Mouse (Mus musculus): ENCODE results near the gene Gm17078. TPM values are rescaled to one million over a fixed set of nuclear protein-coding genes. Genes with fewer than 3 reads are reported as not detected.
"Not testable (repeated sequence)": the region's sequence is repeated elsewhere in the genome, so short reads cannot be mapped to it uniquely, and the experiment has no call there.

Gm17078 gene
- polyA plus RNA-seq (2012; rRNA removed) = not detected in 2 replicates

DNA sequence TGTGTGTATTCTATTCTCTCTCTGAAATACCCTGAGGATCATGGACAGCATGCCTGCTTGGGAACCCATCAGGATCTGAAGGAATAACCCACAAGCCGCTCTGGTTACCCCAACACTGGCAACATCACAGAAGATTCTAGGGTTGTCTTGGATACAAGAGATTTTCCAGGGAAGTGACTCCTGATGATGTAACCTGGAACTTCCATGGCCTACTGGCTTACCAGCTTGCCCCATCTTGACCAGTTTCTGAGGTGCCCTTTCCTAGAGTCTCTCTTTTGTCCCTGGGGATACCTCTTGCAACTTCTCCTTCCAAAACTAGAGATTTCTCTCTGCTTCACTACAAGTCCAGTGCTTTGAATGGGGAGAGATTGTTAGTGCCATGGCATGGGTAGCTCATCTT, at the start of gene Gm17078:
Gene Gm17078, minus strand, starts transcription at position 101 of the 400 bp plus-strand sequence.
- no peak for DNase-seq (ENCODE audit: low read depth, low spot score)
- 76% methylated on average over 1 of the region's 1 CpGs for WGBS

DNA sequence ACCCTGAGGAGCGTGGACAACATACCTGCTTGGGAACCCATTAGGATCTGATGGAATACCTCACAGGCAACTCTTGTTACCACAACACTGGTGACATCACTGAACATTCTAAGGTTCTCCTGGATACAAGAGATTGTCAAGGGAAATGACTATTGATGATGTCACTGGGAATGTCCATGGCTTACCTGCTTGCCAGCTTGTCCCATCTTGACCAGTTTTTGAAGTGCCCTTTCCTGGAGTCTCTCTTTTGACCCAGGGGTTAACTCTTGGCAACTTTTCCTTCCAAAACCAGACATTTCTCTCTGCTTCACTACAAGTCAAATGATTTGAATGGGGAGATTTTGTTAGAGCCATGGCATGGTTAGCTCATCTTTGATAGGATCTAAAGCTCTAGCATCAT, 24.5 kb upstream of the Gm17078 start, which contains the start of gene Gm4181:
Gene Gm4181, minus strand, starts transcription at position 101 of the 400 bp plus-strand sequence.
- WGBS = 63% methylated on average over 1 of the region's 1 CpGs
- DNase-seq (ENCODE audit: low read depth, low spot score) = not testable (repeated sequence)

DNA sequence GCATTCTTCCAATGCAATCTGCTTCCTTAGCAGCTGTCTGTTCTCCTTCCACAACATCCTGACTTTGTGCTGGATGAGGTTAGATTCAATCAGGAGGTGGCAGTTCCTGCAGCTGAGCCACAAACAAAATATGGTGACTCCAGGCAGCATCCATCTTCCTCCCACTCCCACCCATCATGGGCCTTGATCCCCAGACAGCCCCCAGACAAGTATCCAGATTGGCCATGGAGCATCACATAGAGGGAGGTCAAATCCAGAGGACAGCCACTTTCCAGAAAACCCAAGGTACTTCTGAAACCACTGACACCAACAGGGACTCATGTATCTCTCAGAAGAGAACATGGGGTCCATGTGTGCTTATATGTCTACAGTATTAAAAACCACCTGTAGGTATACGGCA, 21.3 kb upstream of the Gm17078 start:
- 94% methylated on average over 1 of the region's 1 CpGs for WGBS
- not testable (repeated sequence) for DNase-seq (ENCODE audit: low read depth, low spot score)

DNA sequence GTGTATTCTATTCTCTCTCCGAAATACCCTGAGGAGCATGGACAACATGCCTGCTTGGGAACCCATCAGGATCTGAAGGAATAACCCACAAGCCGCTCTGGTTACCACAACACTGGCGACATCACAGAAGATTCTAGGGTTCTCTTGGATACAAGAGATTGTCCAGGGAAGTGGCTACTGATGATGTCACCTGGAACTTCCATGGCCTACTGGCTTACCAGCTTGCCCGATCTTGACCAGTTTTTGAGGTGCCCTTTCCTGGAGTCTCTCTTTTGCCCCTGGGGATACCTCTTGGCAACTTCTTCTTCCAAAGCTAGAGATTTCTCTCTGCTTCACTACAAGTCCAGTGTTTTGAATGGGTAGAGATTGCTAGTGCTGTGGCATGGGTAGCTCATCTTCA, 19.1 kb downstream of the Gm17078 start, which contains the start of gene Gm17174:
Gene Gm17174, minus strand, starts transcription at position 101 of the 400 bp plus-strand sequence.
- WGBS = 95% methylated on average over 4 of the region's 4 CpGs
- not testable (repeated sequence) for DNase-seq (ENCODE audit: low read depth, low spot score)

DNA sequence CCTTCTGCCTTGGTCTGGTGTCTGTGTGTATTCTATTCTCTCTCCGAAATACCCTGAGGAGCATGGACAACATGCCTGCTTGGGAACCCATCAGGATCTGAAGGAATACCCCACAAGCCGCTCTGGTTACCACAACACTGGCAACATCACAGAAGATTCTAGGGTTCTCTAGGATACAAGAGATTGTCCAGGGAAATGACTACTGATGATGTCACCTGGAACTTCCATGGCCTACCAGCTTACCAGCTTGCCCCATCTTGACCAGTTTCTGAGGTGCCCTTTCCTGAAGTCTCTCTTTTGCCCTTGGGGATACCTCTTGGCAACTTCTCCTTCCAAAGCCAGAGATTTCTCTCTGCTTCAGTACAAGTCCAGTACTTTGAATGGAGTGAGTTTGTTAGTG, 37.1 kb downstream of the Gm17078 start, which contains the start of gene Gm17175:
Gene Gm17175, minus strand, starts transcription at position 101 of the 400 bp plus-strand sequence.
- 86% methylated on average over 2 of the region's 2 CpGs for WGBS
- not testable (repeated sequence) for DNase-seq (ENCODE audit: low read depth, low spot score)

Other genes with a start within 250 kb of the Gm17078 start
- gene Gm7247, start 249.6 kb downstream of the Gm17078 start, polyA plus RNA-seq (2012; rRNA removed) = not detected in 2 replicates
- gene Vmn2r88, start 200.5 kb downstream of the Gm17078 start, polyA plus RNA-seq (2012; rRNA removed) = not detected in 2 replicates
- gene Vmn2r89, start 159.5 kb downstream of the Gm17078 start, polyA plus RNA-seq (2012; rRNA removed) = not detected in 2 replicates
- not detected in 2 replicates for gene Gm5622, start 58.5 kb downstream of the Gm17078 start, polyA plus RNA-seq (2012; rRNA removed)
- not detected in 2 replicates for gene Gm17175, start 37.2 kb downstream of the Gm17078 start, polyA plus RNA-seq (2012; rRNA removed)
- gene Gm17174, start 19.2 kb downstream of the Gm17078 start, polyA plus RNA-seq (2012; rRNA removed) = not detected in 2 replicates
- gene Gm4181, start 24.4 kb upstream of the Gm17078 start, polyA plus RNA-seq (2012; rRNA removed) = not detected in 2 replicates
- gene Gm17079, start 84.2 kb upstream of the Gm17078 start, polyA plus RNA-seq (2012; rRNA removed) = not detected in 2 replicates
- gene Gm5800, start 105.9 kb upstream of the Gm17078 start, polyA plus RNA-seq (2012; rRNA removed) = not detected in 2 replicates
- 726 and 776 TPM in 2 replicates for gene Ang4, start 162.3 kb upstream of the Gm17078 start, polyA plus RNA-seq (2012; rRNA removed)
- gene AY358078, start 188.7 kb upstream of the Gm17078 start, polyA plus RNA-seq (2012; rRNA removed) = not detected in 2 replicates
- gene Ear6, start 242.4 kb upstream of the Gm17078 start, polyA plus RNA-seq (2012; rRNA removed) = not detected in 2 replicates